Mouse (Mus musculus): ENCODE measurements around the gene Ankrd10.
"Not testable (repeated sequence)": the region's sequence is repeated elsewhere in the genome, so short reads cannot be mapped to it uniquely, and the experiment has no call there.

Gene Ankrd10

GRCm38 (mm10) chr8:11614126-11614835 is 21.3 kb downstream of the Ankrd10 start:
- DNase-seq (ENCODE audit: low spot score in 2 of 2), result no peak

- DNase-seq (ENCODE audit: low spot score in 2 of 2), result no peak
Measured at GRCm38 (mm10) chr8:11608848-11609247, 26.7 kb downstream of the Ankrd10 start.

- DNase-seq (ENCODE audit: low spot score in 2 of 2), result peak; percentile 31 to 52
Measured at GRCm38 (mm10) chr8:11602006-11602680, 33.4 kb downstream of the Ankrd10 start.

- no peak for DNase-seq (ENCODE audit: low spot score in 2 of 2)
Measured at GRCm38 (mm10) chr8:11600301-11600951, 35.1 kb downstream of the Ankrd10 start.

GRCm38 (mm10) chr8:11593222-11593884 is 42.2 kb downstream of the Ankrd10 start:
- DNase-seq (ENCODE audit: low spot score in 2 of 2), result no peak

GRCm38 (mm10) chr8:11592296-11592695 is 43.3 kb downstream of the Ankrd10 start:
- no peak for DNase-seq (ENCODE audit: low spot score in 2 of 2)

GRCm38 (mm10) chr8:11591837-11592236 is 43.7 kb downstream of the Ankrd10 start:
- DNase-seq (ENCODE audit: low spot score in 2 of 2), result no peak

- no peak for DNase-seq (ENCODE audit: low spot score in 2 of 2)
Measured at GRCm38 (mm10) chr8:11586374-11586745, 49.2 kb downstream of the Ankrd10 start.

GRCm38 (mm10) chr8:11585513-11586373 is 49.8 kb downstream of the Ankrd10 start:
- DNase-seq (ENCODE audit: low spot score in 2 of 2), result no peak

- no peak for DNase-seq (ENCODE audit: low spot score in 2 of 2)
Measured at GRCm38 (mm10) chr8:11575604-11576384, 59.8 kb downstream of the Ankrd10 start.

GRCm38 (mm10) chr8:11574911-11575603 is 60.5 kb downstream of the Ankrd10 start:
- DNase-seq (ENCODE audit: low spot score in 2 of 2), result no peak

GRCm38 (mm10) chr8:11572428-11572827 is 63.1 kb downstream of the Ankrd10 start:
- no peak for DNase-seq (ENCODE audit: low spot score in 2 of 2)

- DNase-seq (ENCODE audit: low spot score in 2 of 2), result no peak
Measured at GRCm38 (mm10) chr8:11571950-11572349, 63.6 kb downstream of the Ankrd10 start.

GRCm38 (mm10) chr8:11570742-11571141 is 64.8 kb downstream of the Ankrd10 start:
- DNase-seq (ENCODE audit: low spot score in 2 of 2), result no peak

- DNase-seq (ENCODE audit: low spot score in 2 of 2), result no peak
Measured at GRCm38 (mm10) chr8:11569260-11570097, 66.1 kb downstream of the Ankrd10 start.

- DNase-seq (ENCODE audit: low spot score in 2 of 2), result not testable (repeated sequence)
Measured at GRCm38 (mm10) chr8:11568193-11568592, 67.4 kb downstream of the Ankrd10 start.

- DNase-seq (ENCODE audit: low spot score in 2 of 2), result no peak
Measured at GRCm38 (mm10) chr8:11564721-11565120, 70.8 kb downstream of the Ankrd10 start.

- DNase-seq (ENCODE audit: low spot score in 2 of 2), result no peak
Measured at GRCm38 (mm10) chr8:11564236-11564635, 71.3 kb downstream of the Ankrd10 start.
